Mouse (Mus musculus) c-Kit-negative CD71-positive TER-119-positive erythroid progenitor cells, embryonic 14.5 days (primary cell): ENCODE results near the gene Omp.

Source experiments
- DNase-seq: peaks from one replicate; pipeline ENCODE4 v3.0.0-alpha.2; 2013; ENCODE audit warnings: low read depth, low spot score

The Omp gene

DNA sequence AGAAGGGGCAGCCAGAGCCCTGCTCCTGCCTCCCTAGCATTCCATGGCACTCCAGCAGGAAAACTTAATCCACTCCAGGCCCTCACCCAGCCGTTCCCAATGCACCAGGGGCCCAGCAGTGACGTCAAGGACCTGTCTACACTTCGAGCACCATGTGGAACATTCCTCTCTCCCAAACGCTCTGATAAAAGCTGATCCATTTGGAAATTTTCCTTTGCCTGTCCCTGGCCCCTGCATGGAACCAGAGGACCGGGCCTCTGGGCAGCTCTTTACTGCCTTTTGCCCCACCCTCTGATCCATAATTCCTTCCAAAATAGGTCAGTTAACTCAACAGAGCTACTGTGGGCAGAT is 41.4 kb downstream of the Omp start:
- DNase-seq = no peak

DNA sequence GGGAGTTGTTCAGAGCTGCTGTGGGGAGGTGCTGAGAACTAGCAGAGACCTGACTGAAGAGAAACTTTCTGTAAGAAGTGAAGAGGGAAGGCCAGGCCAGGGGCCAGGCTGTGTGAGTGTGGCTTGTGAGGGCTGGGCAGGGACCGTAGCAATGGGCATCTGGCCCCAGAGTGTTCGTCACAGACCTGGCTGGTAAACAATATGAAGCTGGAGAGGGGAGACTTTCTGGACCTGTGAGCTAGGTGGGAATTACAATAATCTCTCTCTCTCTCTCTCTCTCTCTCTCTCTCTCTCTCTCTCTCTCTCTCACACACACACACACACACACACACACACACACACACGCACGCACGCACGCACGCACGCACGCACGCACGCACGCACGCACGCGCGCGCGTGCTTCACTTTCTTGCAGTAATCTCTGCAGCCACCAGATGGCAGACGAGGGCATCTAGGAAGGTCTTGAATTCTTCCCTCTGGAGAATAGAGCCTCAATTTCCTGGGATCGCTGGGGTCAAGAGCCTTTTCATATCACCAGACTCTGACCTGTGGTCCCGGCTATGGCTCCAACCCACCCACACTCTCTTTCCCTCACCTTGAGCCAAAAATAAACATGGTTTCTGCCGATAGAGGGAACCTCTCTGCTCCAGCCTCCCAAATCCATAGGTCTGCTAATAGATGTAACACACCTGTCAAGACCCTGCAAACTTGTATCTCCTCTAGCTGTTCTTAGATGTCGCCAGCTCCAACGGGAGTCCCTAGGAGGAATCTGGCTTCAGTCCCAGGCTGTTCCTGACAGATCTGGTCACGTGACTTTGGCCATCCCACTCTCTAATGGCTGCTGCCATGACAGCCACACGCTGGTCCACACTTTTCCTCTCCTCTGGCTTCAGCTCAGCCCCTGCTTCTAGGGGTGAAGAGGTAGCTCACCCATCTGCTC is 42.0 kb downstream of the Omp start:
- peak; percentile 20 for DNase-seq

DNA sequence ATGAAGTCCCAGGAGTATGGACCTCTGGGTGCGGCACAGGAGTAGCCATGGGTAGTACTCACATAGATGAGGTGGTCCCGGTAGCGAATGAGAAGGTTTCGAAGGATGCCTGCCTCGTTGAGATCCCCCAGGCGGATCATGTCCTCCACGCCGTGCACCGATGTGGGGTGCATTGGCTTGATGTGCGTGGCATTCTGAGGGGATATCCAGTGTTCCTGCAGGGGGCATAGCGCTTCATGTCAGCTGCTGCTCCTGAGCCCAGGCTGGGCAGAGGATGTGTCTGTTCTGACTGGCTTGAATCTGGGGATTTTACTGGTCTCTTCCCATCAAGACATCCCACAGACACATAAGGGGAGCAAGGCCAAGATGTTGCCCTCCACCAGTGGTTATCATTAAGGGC is 42.8 kb downstream of the Omp start:
- DNase-seq = no peak

DNA sequence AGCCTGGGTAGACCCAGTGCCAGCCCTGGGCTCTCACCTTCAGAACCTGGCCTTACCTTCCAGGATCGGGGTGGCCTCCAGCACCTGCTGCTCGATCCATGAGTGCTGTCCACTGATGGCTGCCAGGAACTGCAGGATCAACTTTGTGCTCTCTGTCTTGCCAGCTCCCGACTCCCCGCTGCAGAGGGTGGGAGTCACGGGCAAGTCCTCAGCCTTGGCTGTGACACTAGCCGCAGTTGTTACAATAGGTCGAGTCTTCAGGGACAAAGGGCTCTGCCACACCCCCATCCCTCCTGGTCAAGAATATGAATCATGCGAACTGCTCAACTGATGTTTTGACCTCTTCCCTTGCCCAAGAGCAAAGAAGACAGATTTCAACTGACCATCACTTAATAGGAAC is 47.7 kb downstream of the Omp start:
- DNase-seq = no peak

- DNase-seq = no peak
These were observed 49.5 kb downstream of the Omp start for GRCm38 (mm10) chr7:98095852-98096251.
